Mouse (Mus musculus) CD4-positive, CD25-positive, alpha-beta regulatory T cell, adult 2 months (primary cell): ENCODE measurements around the gene Cym.

Source experiments
- DNase-seq: peaks from one replicate; pipeline ENCODE4 v3.0.0-alpha.2; 2012; ENCODE audit warnings: low read depth, low spot score

The Cym gene

GRCm38 (mm10) chr3:107221608-107222007, at the start of gene Cym:
Cym (minus strand) TSS chr3:107221732.
- no peak for DNase-seq

GRCm38 (mm10) chr3:107266814-107267345, 45.3 kb upstream of the Cym start:
- no peak for DNase-seq

GRCm38 (mm10) chr3:107261851-107262165, 40.3 kb upstream of the Cym start:
- DNase-seq = no peak

GRCm38 (mm10) chr3:107260956-107261850, 39.7 kb upstream of the Cym start:
- DNase-seq = no peak

GRCm38 (mm10) chr3:107257924-107258323, 36.4 kb upstream of the Cym start:
- DNase-seq = no peak

- DNase-seq = no peak
Observed at GRCm38 (mm10) chr3:107256724-107257123, 35.2 kb upstream of the Cym start.

- no peak for DNase-seq
Observed at GRCm38 (mm10) chr3:107255992-107256391, 34.5 kb upstream of the Cym start.

GRCm38 (mm10) chr3:107253925-107254324, 32.4 kb upstream of the Cym start:
- DNase-seq = no peak

- DNase-seq = no peak
Observed at GRCm38 (mm10) chr3:107252035-107252434, 30.5 kb upstream of the Cym start.

- DNase-seq = no peak
Observed at GRCm38 (mm10) chr3:107250320-107250719, 28.8 kb upstream of the Cym start.

- no peak for DNase-seq
Observed at GRCm38 (mm10) chr3:107249042-107249441, 27.5 kb upstream of the Cym start.

- DNase-seq = no peak
Observed at GRCm38 (mm10) chr3:107246876-107247275, 25.3 kb upstream of the Cym start.

GRCm38 (mm10) chr3:107241389-107242094, 20.0 kb upstream of the Cym start:
- no peak for DNase-seq

- DNase-seq = no peak
Observed at GRCm38 (mm10) chr3:107239607-107240006, 18.1 kb upstream of the Cym start, which contains the start of gene Prok1. Prok1 (minus strand) TSS chr3:107239707.

- DNase-seq = no peak
Observed at GRCm38 (mm10) chr3:107238471-107238980, 17.0 kb upstream of the Cym start.

GRCm38 (mm10) chr3:107238051-107238450, 16.5 kb upstream of the Cym start:
- no peak for DNase-seq

- DNase-seq = no peak
Observed at GRCm38 (mm10) chr3:107233945-107234344, 12.4 kb upstream of the Cym start.

GRCm38 (mm10) chr3:107233351-107233813, 11.8 kb upstream of the Cym start:
- DNase-seq = peak; percentile 94

GRCm38 (mm10) chr3:107231202-107231601, 9.7 kb upstream of the Cym start:
- DNase-seq = no peak

GRCm38 (mm10) chr3:107230527-107230926, 9.0 kb upstream of the Cym start, which contains the start of gene A630076J17Rik:
A630076J17Rik (plus strand) TSS chr3:107230614.
- no peak for DNase-seq

GRCm38 (mm10) chr3:107229822-107230221, 8.3 kb upstream of the Cym start:
- DNase-seq = no peak

- no peak for DNase-seq
Observed at GRCm38 (mm10) chr3:107229221-107229620, 7.7 kb upstream of the Cym start.
